In genomic region chr4:102603968-102604367, GRCm38 (mm10) we compare ENCODE assay signal across 17 mouse cellular contexts.
DNase-seq lines count a peak whose midpoint lies in the region; ATAC-seq and TF ChIP-seq lines count a peak whose summit lies in the region.
"Had no signal": no experiment of that assay in that cellular context is flagged by ENCODE, and none has a peak within 500 bp of the region (broad histone marks: within the 10 kb centered on the region; RNA-seq: fewer than 3 reads in every experiment).

No protein-coding gene starts in this region.

- H3K36me3 ChIP-seq in lung, embryonic 14.5 days (ENCODE audit: insufficient read depth): peaks cover 38% of the 10 kb centered on the region
- no peaks in the 10 kb centered on the region for H3K36me3 ChIP-seq in ES-Bruce4 (ENCODE audit: control insufficient read depth, insufficient read depth, low read length, poor library complexity, severe bottlenecking)

- TF ChIP-seq EP300 in ES-Bruce4 (IDR thresholded peaks at IDR 0.05; ENCODE audit: insufficient read depth, low read depth, low read length): peak; percentile 53; the same call in 1 of the 2 replicates

- H3K9ac ChIP-seq in lung, embryonic 14.5 days: no peak overlapping the region
- no peak overlapping the region for H3K9ac ChIP-seq in ES-Bruce4 (ENCODE audit: low read depth, poor library complexity, severe bottlenecking)
- H3K9ac ChIP-seq: limb, embryonic 15.5 days; midbrain, embryonic 13.5 days had no signal

- H3K4me3 ChIP-seq in lung, embryonic 14.5 days (ENCODE audit: low read depth, low read length): no peak overlapping the region
- no peak overlapping the region for H3K4me3 ChIP-seq in lung, adult 2 months (replicated peaks; ENCODE audit: extremely low read depth, low read depth, low read length)
- no peak overlapping the region for H3K4me3 ChIP-seq in ES-Bruce4 (ENCODE audit: low read depth, low read length)
- H3K4me3 ChIP-seq: embryonic facial prominence, embryonic 10.5 days; limb, embryonic 15.5 days; midbrain, embryonic 13.5 days had no signal

- no peak for TF ChIP-seq POLR2A in lung, adult 2 months (IDR thresholded peaks at IDR 0.05; ENCODE audit: borderline replicate concordance, extremely low read depth, low read depth, low read length)
- TF ChIP-seq POLR2A in ES-Bruce4 (IDR thresholded peaks at IDR 0.05; ENCODE audit: insufficient read depth, low read length): no peak

- H3K27me3 ChIP-seq in lung, embryonic 14.5 days (ENCODE audit: insufficient read depth, low read length): no peaks in the 10 kb centered on the region
- no peaks in the 10 kb centered on the region for H3K27me3 ChIP-seq in ES-Bruce4 (ENCODE audit: control insufficient read depth, insufficient read depth, low read length, poor library complexity, severe bottlenecking)
- H3K27me3 ChIP-seq: limb, embryonic 15.5 days; midbrain, embryonic 13.5 days had no signal

- peak; percentile 47; the same call in 1 of the 2 replicates for ATAC-seq in lung, embryonic 14.5 days (ENCODE audit: insufficient read depth)
- no peak for ATAC-seq in frontal cortex, adult (ENCODE audit: low TSS enrichment)
- ATAC-seq: midbrain, embryonic 13.5 days had no signal

- no peak overlapping the region for H3K27ac ChIP-seq in lung, embryonic 14.5 days (ENCODE audit: low read depth)
- H3K27ac ChIP-seq in ES-Bruce4 (ENCODE audit: insufficient read depth, low read length): no peak overlapping the region
- H3K27ac ChIP-seq: embryonic facial prominence, embryonic 10.5 days; limb, embryonic 15.5 days; midbrain, embryonic 13.5 days had no signal

- peak; percentile 21 for DNase-seq in embryo, embryonic 11 days
- DNase-seq in embryo, embryonic 10 days (ENCODE audit: low spot score): no peak
- DNase-seq in lung, embryonic 14.5 days: peak; percentile 28
- DNase-seq in lung, adult 2 months: no peak
- peak; percentile 59 for DNase-seq in kidney, postnatal 10 days
- DNase-seq in frontal cortex, adult 2 months (ENCODE audit: extremely low spot score in 1 of 2, low spot score in 1 of 2): no peak
- DNase-seq: adrenal gland, postnatal 25 days; cerebellum, adult 11-12 months; cerebellum, postnatal 36 days; gastrocnemius, postnatal 25 days; layer of hippocampus, postnatal 36 days; thymus, postnatal 4 days had no signal

- no peak overlapping the region for H3K4me2 ChIP-seq in lung, embryonic 14.5 days
- H3K4me2 ChIP-seq: limb, embryonic 15.5 days; midbrain, embryonic 13.5 days had no signal

- H3K9me3 ChIP-seq in lung, embryonic 14.5 days (ENCODE audit: low read depth, low read length): no peaks in the 10 kb centered on the region
- no peaks in the 10 kb centered on the region for H3K9me3 ChIP-seq in ES-Bruce4 (replicated peaks; ENCODE audit: control insufficient read depth, insufficient read depth, low read length, poor library complexity, severe bottlenecking)
- H3K9me3 ChIP-seq: embryonic facial prominence, embryonic 10.5 days; limb, embryonic 15.5 days; midbrain, embryonic 13.5 days had no signal

- WGBS in lung, embryonic 14.5 days: 41% methylated on average over 3 of the region's 3 CpGs
- WGBS in lung, adult 2 months: 45% methylated on average over 3 of the region's 3 CpGs

- TF ChIP-seq CTCF in lung, embryonic 14.5 days (IDR thresholded peaks at IDR 0.05; ENCODE audit: low read depth): no peak
- no peak for TF ChIP-seq CTCF in lung, adult 2 months (IDR thresholded peaks at IDR 0.05; ENCODE audit: insufficient read depth, low read length)
- no peak for TF ChIP-seq CTCF in ES-Bruce4 (IDR thresholded peaks at IDR 0.05; ENCODE audit: low read depth, low read length)

- no peaks in the 10 kb centered on the region for H3K4me1 ChIP-seq in lung, embryonic 14.5 days (ENCODE audit: insufficient read depth)
- H3K4me1 ChIP-seq in lung, adult 2 months (ENCODE audit: control insufficient read depth, insufficient read depth, low read length): peaks cover 4% of the 10 kb centered on the region; the same call in 1 of the 2 replicates
- H3K4me1 ChIP-seq in ES-Bruce4 (ENCODE audit: control insufficient read depth, insufficient read depth, low read length): peaks cover 2% of the 10 kb centered on the region
- H3K4me1 ChIP-seq: limb, embryonic 15.5 days; midbrain, embryonic 13.5 days had no signal

Comparison
In these comparisons a context has a peak if more than half of its experiments do, and no peak if none do; other contexts are left out.
1. DNase-seq: peak in embryo, embryonic 11 days (single experiment), lung, embryonic 14.5 days (single experiment) and kidney, postnatal 10 days (single experiment); none in embryo, embryonic 10 days (single experiment), lung, adult 2 months (single experiment) and frontal cortex, adult 2 months (0 of 2).